Comparison of ENCODE assay signal across 13 mouse cellular contexts in genomic region chr17:86236026-86236712, GRCm38 (mm10).
DNase-seq lines count a peak whose midpoint lies in the region; TF ChIP-seq lines count a peak whose summit lies in the region.
"Had no signal": no experiment of that assay in that cellular context is flagged by ENCODE, and none has a peak within 500 bp of the region (broad histone marks: within the 10 kb centered on the region; RNA-seq: fewer than 3 reads in every experiment).

No protein-coding gene starts in this region.

- peaks cover 36% of the 10 kb centered on the region for H3K4me1 ChIP-seq in brown adipose tissue, adult 24 weeks (ENCODE audit: control insufficient read depth, insufficient read depth, insufficient read length, low read length)
- H3K4me1 ChIP-seq: hindbrain, embryonic 10.5 days had no signal

- no peak overlapping the region for H3K4me3 ChIP-seq in layer of hippocampus, adult 2 months
- no peak overlapping the region for H3K4me3 ChIP-seq in brown adipose tissue, adult 24 weeks (ENCODE audit: insufficient read depth, low read depth, low read length)
- H3K4me3 ChIP-seq: forebrain, embryonic 10.5 days; hindbrain, embryonic 10.5 days had no signal

- DNase-seq in adrenal gland, adult 2 months = peak; percentile 32
- no peak for DNase-seq in adrenal gland, postnatal 25 days
- DNase-seq in layer of hippocampus, adult 2 months (ENCODE audit: low spot score in 2 of 2) = no peak
- no peak for DNase-seq in layer of hippocampus, adult 9-10 months (ENCODE audit: low spot score)
- DNase-seq in kidney, postnatal 10 days = peak; percentile 54
- no peak for DNase-seq in spleen, adult 18-20 months
- DNase-seq in ovary, postnatal 14 days (ENCODE audit: low spot score) = no peak
- DNase-seq: liver; right cerebral cortex, postnatal 25 days; thymus, adult 18-20 months had no signal

- H3K27ac ChIP-seq in layer of hippocampus, adult 2 months = peak overlapping the region; percentile 72
- H3K27ac ChIP-seq in brown adipose tissue, adult 24 weeks (replicated peaks; ENCODE audit: low read depth, low read length) = peak overlapping the region; percentile 64
- H3K27ac ChIP-seq: forebrain, embryonic 10.5 days; hindbrain, embryonic 10.5 days had no signal

- TF ChIP-seq CTCF in layer of hippocampus, adult 2 months (conservative IDR thresholded peaks at IDR 0.05) = no peak

Comparison
In these comparisons a context has a peak if more than half of its experiments do, and no peak if none do; other contexts are left out.
1. DNase-seq: peak in adrenal gland, adult 2 months (single experiment) and kidney, postnatal 10 days (single experiment); none in adrenal gland, postnatal 25 days (single experiment), layer of hippocampus, adult 2 months (0 of 2), layer of hippocampus, adult 9-10 months (single experiment), spleen, adult 18-20 months (0 of 2) and ovary, postnatal 14 days (single experiment).